Mouse (Mus musculus) liver, embryonic 12.5 days (tissue): ENCODE results near the gene Sh3bgrl3. TPM values are rescaled to one million over a fixed set of nuclear protein-coding genes. Genes with fewer than 3 reads are reported as not detected.
A peak's percentile ranks its signal among the peaks of the same experiment; 100 is the strongest.

ENCODE experiments used
- ATAC-seq: fragments of 200-750 bp; cut with Nextera tagmentation; 2 replicates; pipeline ENCODE4 v1.8.0; 2017; ENCODE audit warnings: moderate number of reproducible peaks, mild to moderate bottlenecking, moderate library complexity
- H3K27ac ChIP-seq: fragments of 300-500 bp; sonication (generic); 2 replicates; pipeline ENCODE4 v1.5.1; 2016; ENCODE audit warnings: mild to moderate bottlenecking
- H3K27me3 ChIP-seq: fragments of 300-500 bp; sonication (generic); replicated peaks from 2 replicates; pipeline ENCODE4 v1.6.1; 2016; ENCODE audit warnings: mild to moderate bottlenecking, moderate library complexity
- H3K36me3 ChIP-seq: fragments of 300-500 bp; sonication (generic); 2 replicates; pipeline ENCODE4 v1.6.1; 2016; ENCODE audit warnings: mild to moderate bottlenecking, moderate library complexity
- H3K4me1 ChIP-seq: fragments of 300-500 bp; sonication (generic); 2 replicates; pipeline ENCODE4 v1.6.1; 2016
- H3K4me2 ChIP-seq: fragments of 300-500 bp; sonication (generic); 2 replicates; pipeline ENCODE4 v1.6.1; 2016; ENCODE audit warnings: mild to moderate bottlenecking, moderate library complexity
- H3K4me3 ChIP-seq: fragments of 300-500 bp; sonication (generic); 2 replicates; pipeline ENCODE4 v1.5.1; 2016; ENCODE audit warnings: mild to moderate bottlenecking, moderate library complexity
- H3K9ac ChIP-seq: fragments of 300-500 bp; sonication (generic); 2 replicates; pipeline ENCODE4 v1.6.1; 2016; ENCODE audit warnings: mild to moderate bottlenecking, moderate library complexity
- H3K9me3 ChIP-seq: fragments of 300-500 bp; sonication (generic); replicated peaks from 2 replicates; pipeline ENCODE4 v1.6.1; 2016; ENCODE audit warnings: mild to moderate bottlenecking, moderate library complexity
- WGBS: fragments of 180-500 bp; shearing (Covaris S2); methylation state at CpG from one replicate; pipeline ENCODE4 v1.1.7; 2016; ENCODE audit not compliant: insufficient replicate concordance; 5-methylcytosine and 5-hydroxymethylcytosine counted together
- polyA plus RNA-seq: library from polyadenylated mRNA; unstranded; fragments of >200 nt; fragmentation: Nextera tagmentation; extraction: Ambion mirVana; gene quantifications from 2 replicates; pipeline ENCODE4 v1.2.1, GENCODE M21; 2016

Gene Sh3bgrl3
- polyA plus RNA-seq, 1 experiment from 2014 or later = 205 TPM

DNA sequence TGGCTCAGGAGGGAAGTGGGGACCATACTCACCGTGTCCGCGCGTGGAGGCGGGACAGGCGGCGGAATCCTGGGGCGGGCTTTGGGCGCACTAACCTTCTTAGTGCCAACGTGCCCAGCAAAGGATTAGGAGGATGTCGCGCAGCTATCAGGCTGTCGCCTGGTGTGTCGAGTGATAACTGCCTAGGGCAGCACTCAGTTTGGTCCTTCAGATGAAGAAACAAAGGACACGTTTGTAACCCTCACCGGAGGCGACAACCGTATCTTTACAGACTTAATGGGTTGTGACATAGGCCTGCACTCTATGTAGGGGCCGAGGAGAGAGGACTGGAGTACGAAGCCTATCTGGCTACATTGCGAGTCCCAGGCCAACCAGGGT is 25.9 kb downstream of the Sh3bgrl3 start:
- WGBS = under 1% methylated on average over 21 of the region's 21 CpGs
- peak overlapping the region; percentile 84 for H3K4me2 ChIP-seq
- H3K4me1 ChIP-seq = peaks cover 52% of the 10 kb centered on the region
- ATAC-seq = peak; percentile 75
- peak overlapping the region; percentile 67 for H3K9ac ChIP-seq
- no peaks in the 10 kb centered on the region for H3K27me3 ChIP-seq
- no peaks in the 10 kb centered on the region for H3K36me3 ChIP-seq
- no peaks in the 10 kb centered on the region for H3K9me3 ChIP-seq
- peak overlapping the region; percentile 59 for H3K27ac ChIP-seq
- H3K4me3 ChIP-seq = peak overlapping the region; percentile 77

- H3K4me2 ChIP-seq = peak within 1 kb of the TSS; percentile 84
- no peaks in the 10 kb centered on the region for H3K36me3 ChIP-seq
- H3K27me3 ChIP-seq = no peaks in the 10 kb centered on the region
- peak within 1 kb of the TSS; percentile 77 for H3K4me3 ChIP-seq
- H3K27ac ChIP-seq = peak within 1 kb of the TSS; percentile 59
- no peaks in the 10 kb centered on the region for H3K9me3 ChIP-seq
- H3K4me1 ChIP-seq = peaks cover 47% of the 10 kb centered on the region
- peak within 1 kb of the TSS; percentile 67 for H3K9ac ChIP-seq
- 16% methylated on average over 34 of the region's 34 CpGs for WGBS
- ATAC-seq = peak; percentile 89
Observed at GRCm38 (mm10) chr4:134101979-134102741, 26.4 kb downstream of the Sh3bgrl3 start, which contains the start of gene Ubxn11. TSS of gene Ubxn11 (plus strand) at chr4:134102570.

- no peaks in the 10 kb centered on the region for H3K9me3 ChIP-seq
- H3K9ac ChIP-seq = no peak overlapping the region
- H3K4me2 ChIP-seq = no peak overlapping the region
- H3K4me1 ChIP-seq = peaks cover 27% of the 10 kb centered on the region
- H3K27me3 ChIP-seq = no peaks in the 10 kb centered on the region
- no peaks in the 10 kb centered on the region for H3K36me3 ChIP-seq
- 71% methylated on average over 4 of the region's 4 CpGs for WGBS
- no peak overlapping the region for H3K4me3 ChIP-seq
- ATAC-seq = no peak
- no peak overlapping the region for H3K27ac ChIP-seq
Observed at GRCm38 (mm10) chr4:134100245-134100644, 28.3 kb downstream of the Sh3bgrl3 start.

DNA sequence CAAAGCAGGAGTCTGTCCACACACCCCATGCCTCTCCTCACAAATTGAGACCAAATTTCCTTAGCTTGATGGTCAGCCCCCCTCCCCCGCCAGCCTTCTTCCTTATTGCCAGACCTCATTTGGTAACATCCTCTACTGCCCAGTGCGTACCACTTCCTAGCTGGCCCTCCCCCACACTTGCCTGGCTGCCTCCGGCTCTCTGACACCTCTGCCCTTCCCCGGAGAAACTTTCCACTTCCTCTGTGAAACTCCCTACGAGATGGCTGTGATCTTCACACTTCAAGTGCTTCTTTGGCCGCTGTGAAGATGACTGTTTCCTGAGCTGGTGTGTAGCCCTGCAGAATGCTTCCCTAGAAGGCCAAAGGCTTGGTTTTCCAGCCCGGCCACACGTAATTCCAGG is 30.0 kb downstream of the Sh3bgrl3 start:
- 0 out of 2 replicates have a peak overlapping the region, but pooled peaks have one; percentile 15 for H3K27ac ChIP-seq
- H3K4me2 ChIP-seq = no peak overlapping the region
- no peak overlapping the region for H3K4me3 ChIP-seq
- H3K36me3 ChIP-seq = no peaks in the 10 kb centered on the region
- no peak for ATAC-seq
- peaks cover 24% of the 10 kb centered on the region for H3K4me1 ChIP-seq
- WGBS = 25% methylated on average over 8 of the region's 8 CpGs
- H3K27me3 ChIP-seq = no peaks in the 10 kb centered on the region
- H3K9me3 ChIP-seq = no peaks in the 10 kb centered on the region
- no peak overlapping the region for H3K9ac ChIP-seq

DNA sequence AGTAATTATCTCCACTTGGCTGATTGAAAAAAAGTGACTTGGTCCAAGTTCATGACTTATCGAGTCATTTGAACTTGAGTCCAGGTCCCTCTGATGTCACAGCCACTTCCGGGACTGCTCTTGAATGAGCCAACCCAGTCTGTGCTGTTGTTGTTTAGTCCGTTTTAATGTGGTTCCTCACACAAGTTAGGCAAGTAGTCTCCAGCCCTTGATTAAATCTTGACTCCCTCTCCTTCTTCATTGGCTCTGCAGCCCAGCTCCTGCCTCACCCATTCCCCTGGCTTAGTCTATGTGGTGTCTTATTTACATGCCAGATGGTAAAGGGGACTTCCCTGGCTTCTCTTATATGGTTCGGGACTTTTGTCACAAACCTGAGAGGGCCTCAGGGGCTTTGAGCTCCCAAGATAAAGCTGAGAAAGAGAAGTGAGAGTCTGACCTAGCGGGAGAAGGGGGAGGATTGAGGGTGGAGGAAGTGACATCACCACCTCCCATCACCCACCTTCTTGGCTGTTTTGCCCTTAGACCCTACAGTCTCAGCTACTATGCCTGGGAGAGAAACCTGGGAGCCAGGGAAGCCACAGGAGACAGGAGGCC is 31.5 kb downstream of the Sh3bgrl3 start:
- H3K27ac ChIP-seq = peak overlapping the region; percentile 7; the same call in 1 of the 2 replicates

DNA sequence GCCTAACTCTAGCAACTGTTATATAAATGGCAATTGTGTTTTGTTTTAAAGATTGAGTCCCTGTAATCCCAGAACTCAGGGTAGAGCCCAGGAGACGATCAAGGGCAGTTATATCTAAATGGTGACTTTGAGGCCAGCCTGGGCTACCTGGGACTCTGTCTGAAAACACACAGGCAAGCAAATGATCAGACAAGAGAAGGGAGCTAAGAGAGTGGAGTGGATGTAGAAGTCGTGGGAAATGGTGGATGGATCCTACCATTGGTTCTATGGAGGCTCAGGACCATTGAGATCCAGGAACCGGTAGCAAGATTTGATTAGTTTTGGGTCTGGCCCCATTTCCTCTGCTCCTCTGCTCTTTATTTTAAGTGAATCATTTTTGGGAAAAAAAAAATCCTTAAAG is 32.5 kb downstream of the Sh3bgrl3 start:
- H3K27ac ChIP-seq = no peak overlapping the region
- no peaks in the 10 kb centered on the region for H3K27me3 ChIP-seq
- no peaks in the 10 kb centered on the region for H3K9me3 ChIP-seq
- no peak overlapping the region for H3K9ac ChIP-seq
- H3K4me3 ChIP-seq = no peak overlapping the region
- H3K4me1 ChIP-seq = peaks cover 5% of the 10 kb centered on the region
- H3K36me3 ChIP-seq = no peaks in the 10 kb centered on the region
- WGBS = 72% methylated on average over 3 of the region's 3 CpGs
- H3K4me2 ChIP-seq = no peak overlapping the region
- ATAC-seq = no peak

More for the DNA sequence above, 31.5 kb downstream of the Sh3bgrl3 start:
- 21% methylated on average over 5 of the region's 5 CpGs for WGBS
- Histone ChIP-seq H3K4me2 (no peak overlapping the region), H3K27me3 (no peaks in the 10 kb centered on the region), H3K4me3 (no peak overlapping the region), H3K36me3 (no peaks in the 10 kb centered on the region), H3K9me3 (no peaks in the 10 kb centered on the region), H3K9ac (no peak overlapping the region), H3K4me1 (peaks cover 10% of the 10 kb centered on the region)
- ATAC-seq = no peak

DNA sequence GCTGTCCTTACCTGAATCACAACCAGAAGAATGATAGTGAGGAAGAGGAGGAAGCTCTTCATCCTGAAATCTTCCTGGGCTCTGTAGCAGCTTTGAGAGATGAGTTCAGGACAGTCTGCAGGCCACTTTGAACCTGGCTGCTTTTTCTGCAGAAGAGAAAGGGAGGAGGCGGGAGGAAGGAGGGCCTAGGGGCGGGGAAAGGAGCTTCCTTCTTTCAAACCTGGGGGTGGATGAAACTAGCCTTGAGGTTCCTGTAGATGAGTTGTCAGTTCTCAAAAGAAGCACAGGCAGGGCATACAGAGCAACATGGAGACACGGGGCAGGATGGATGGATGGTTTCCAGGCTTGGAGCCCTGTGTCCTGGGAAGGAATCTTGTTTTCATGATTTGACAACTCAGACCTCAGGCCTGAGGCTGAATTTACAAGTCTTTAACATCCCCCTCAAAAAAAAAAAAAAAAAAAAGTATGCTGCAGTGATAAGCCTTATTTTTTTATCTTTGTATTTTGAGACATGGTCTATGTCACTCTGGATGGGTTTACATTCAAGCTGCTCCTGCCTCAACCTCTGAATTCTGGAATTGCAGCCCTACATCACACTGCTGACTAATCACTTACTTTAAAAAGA is 33.6 kb downstream of the Sh3bgrl3 start, which contains the start of gene Cd52:
TSS of gene Cd52 (minus strand) at position 160 of the 625 bp plus-strand sequence.
- Histone ChIP-seq H3K27me3 (no peaks in the 10 kb centered on the region), H3K4me3 (peak within 1 kb of the TSS; percentile 22), H3K4me2 (peak within 1 kb of the TSS; percentile 22; the same call in 1 of the 2 replicates), H3K27ac (no peak within 1 kb of the TSS), H3K4me1 (peaks cover 5% of the 10 kb centered on the region), H3K9me3 (no peaks in the 10 kb centered on the region), H3K36me3 (no peaks in the 10 kb centered on the region), H3K9ac (no peak within 1 kb of the TSS)
- ATAC-seq = no peak
- WGBS = 20% methylated on average over 3 of the region's 3 CpGs

- H3K9me3 ChIP-seq = no peaks in the 10 kb centered on the region
- no peak overlapping the region for H3K9ac ChIP-seq
- no peaks in the 10 kb centered on the region for H3K27me3 ChIP-seq
- WGBS = 59% methylated on average over 7 of the region's 7 CpGs
- peak overlapping the region; percentile 22; the same call in 1 of the 2 replicates for H3K4me3 ChIP-seq
- H3K4me1 ChIP-seq = peaks cover 8% of the 10 kb centered on the region
- H3K36me3 ChIP-seq = no peaks in the 10 kb centered on the region
- H3K27ac ChIP-seq = no peak overlapping the region
- H3K4me2 ChIP-seq = peak overlapping the region; percentile 22; the same call in 1 of the 2 replicates
- no peak for ATAC-seq
Observed at GRCm38 (mm10) chr4:134094004-134094564, 34.5 kb downstream of the Sh3bgrl3 start.

DNA sequence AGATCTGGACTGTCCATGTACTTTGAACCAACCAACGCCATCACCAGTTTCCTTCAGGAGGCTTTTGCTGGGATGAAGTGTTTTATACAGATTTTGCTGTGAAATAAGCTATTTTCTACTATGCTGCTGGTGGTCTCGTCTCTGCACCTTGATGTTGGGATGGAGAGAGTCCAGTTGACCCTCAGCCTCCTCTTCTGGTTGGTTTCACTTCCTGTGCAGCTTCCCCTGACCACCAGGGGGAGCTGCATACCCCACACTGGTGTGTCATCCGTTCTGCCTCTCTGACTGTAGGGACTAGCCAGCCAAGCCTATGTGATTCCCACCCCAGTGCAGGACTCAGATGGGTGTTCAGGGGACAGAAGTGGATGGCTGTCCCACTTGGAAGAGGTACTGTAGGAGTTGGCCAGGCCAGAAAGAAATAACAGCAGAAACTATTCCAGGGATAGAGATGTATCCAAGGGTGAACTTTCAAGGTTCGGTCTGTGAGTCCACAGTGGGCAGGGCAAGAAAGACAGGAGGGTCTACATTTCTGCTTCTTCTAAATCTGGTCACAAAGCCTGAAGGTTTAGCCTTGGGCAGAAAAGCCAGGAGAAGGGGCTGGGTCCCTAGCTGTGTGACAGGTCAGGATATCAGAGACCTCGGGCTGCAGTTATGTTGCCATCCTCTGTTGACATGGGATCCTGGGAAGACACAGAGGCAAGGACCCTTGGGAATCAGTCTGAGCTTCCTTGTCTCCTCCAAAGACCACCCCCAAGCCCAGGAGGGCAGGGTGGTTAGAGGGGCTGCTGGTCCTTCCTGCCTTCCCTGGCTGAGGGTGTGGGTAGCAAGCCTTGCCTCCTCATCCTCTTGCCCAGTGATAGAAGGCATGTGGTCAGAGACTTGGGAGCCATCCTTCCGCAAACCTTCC is 36.0 kb downstream of the Sh3bgrl3 start:
- no peak overlapping the region for H3K9ac ChIP-seq
- ATAC-seq = peak; percentile 24; the same call in 1 of the 2 replicates
- no peak overlapping the region for H3K4me3 ChIP-seq
- no peaks in the 10 kb centered on the region for H3K9me3 ChIP-seq
- 60% methylated on average over 6 of the region's 6 CpGs for WGBS
- no peak overlapping the region for H3K27ac ChIP-seq
- peaks cover 11% of the 10 kb centered on the region for H3K4me1 ChIP-seq
- H3K36me3 ChIP-seq = no peaks in the 10 kb centered on the region
- no peak overlapping the region for H3K4me2 ChIP-seq
- no peaks in the 10 kb centered on the region for H3K27me3 ChIP-seq

DNA sequence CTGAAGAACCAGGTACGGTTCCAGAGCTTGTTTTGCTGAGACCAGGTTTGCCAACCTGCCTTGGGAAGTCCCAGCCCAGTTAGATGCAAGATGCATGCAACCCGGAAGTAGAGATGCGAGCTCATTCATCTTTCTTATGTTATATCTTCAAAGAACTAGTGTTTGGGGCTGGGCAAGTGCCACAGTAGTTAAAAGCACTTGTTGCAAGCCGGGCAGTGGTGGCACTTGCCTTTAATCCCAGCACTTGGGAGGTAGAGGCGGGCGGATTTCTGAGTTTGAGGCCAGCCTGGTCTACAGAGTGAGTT is 37.4 kb downstream of the Sh3bgrl3 start:
- Histone ChIP-seq H3K27me3 (no peaks in the 10 kb centered on the region), H3K9me3 (no peaks in the 10 kb centered on the region), H3K4me3 (no peak overlapping the region), H3K36me3 (no peaks in the 10 kb centered on the region), H3K9ac (no peak overlapping the region), H3K27ac (no peak overlapping the region), H3K4me1 (peaks cover 17% of the 10 kb centered on the region), H3K4me2 (no peak overlapping the region)
- no peak for ATAC-seq
- WGBS = 67% methylated on average over 6 of the region's 6 CpGs

DNA sequence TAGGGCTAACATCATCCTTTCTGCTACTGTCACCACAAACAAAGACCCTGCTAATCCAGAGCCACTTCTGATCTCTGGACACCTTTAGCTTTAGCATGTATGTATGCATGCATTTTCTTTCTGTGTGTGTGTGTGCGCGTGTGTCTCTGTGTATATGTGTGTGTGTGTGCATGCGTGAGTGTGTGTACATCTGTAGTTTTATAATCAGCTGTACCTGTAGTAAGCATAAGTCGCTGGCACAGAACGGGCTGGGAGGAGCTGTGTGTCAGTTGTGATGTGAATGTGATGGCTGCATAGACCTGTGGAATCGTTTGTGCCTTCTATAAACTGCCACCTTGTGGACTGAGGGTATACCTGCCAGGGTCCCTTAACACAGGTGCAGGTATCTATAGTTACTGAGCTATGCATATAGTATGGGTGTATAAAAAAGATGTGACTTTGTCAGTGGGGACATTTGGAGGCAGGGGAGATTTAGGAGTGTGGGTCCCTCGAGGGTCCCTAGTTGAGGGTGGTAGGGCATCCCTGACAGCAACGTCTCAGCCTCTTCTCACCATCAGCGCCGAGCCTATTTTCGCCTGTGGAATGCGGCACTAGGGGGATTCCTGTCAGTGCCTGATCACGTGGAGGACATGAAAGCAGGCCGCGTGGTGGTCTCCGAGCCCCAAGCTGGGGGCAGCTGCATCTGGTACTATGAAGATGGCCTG is 37.9 kb downstream of the Sh3bgrl3 start:
- Histone ChIP-seq H3K27ac (no peak overlapping the region), H3K27me3 (no peaks in the 10 kb centered on the region), H3K4me1 (peaks cover 17% of the 10 kb centered on the region), H3K4me2 (no peak overlapping the region), H3K4me3 (no peak overlapping the region), H3K36me3 (no peaks in the 10 kb centered on the region), H3K9ac (no peak overlapping the region), H3K9me3 (no peaks in the 10 kb centered on the region)
- no peak for ATAC-seq
- WGBS = 75% methylated on average over 16 of the region's 16 CpGs
